ENCODE assay signal across 13 mouse cellular contexts in genomic region chr8:54002948-54003347, GRCm38 (mm10).
"Had no signal": no experiment of that assay in that cellular context is flagged by ENCODE, and none has a peak within 500 bp of the region (broad histone marks: within the 10 kb centered on the region; RNA-seq: fewer than 3 reads in every experiment).

No protein-coding gene starts in this region.

- H3K9me3 ChIP-seq: intestine, embryonic 15.5 days; limb, embryonic 13.5 days; liver, embryonic 13.5 days; midbrain, embryonic 13.5 days had no signal

- H3K4me3 ChIP-seq: intestine, embryonic 15.5 days; limb, embryonic 13.5 days; liver, embryonic 13.5 days; midbrain, embryonic 13.5 days had no signal

- H3K27ac ChIP-seq: intestine, embryonic 15.5 days; kidney, postnatal 0 days; limb, embryonic 13.5 days; liver, embryonic 13.5 days; midbrain, embryonic 13.5 days had no signal

- H3K27me3 ChIP-seq: intestine, embryonic 15.5 days; limb, embryonic 13.5 days; liver, embryonic 13.5 days; midbrain, embryonic 13.5 days had no signal

- H3K9ac ChIP-seq: intestine, embryonic 15.5 days; limb, embryonic 13.5 days; liver, embryonic 13.5 days; midbrain, embryonic 13.5 days had no signal

- H3K4me1 ChIP-seq: intestine, embryonic 15.5 days; limb, embryonic 13.5 days; liver, embryonic 13.5 days; midbrain, embryonic 13.5 days had no signal

- H3K36me3 ChIP-seq: intestine, embryonic 15.5 days; limb, embryonic 13.5 days; liver, embryonic 13.5 days; midbrain, embryonic 13.5 days had no signal

- DNase-seq: kidney, adult 11 months; left cerebral cortex, postnatal 4 days; liver, embryonic 13.5 days; lung, adult 2 months; lung, postnatal 14 days; lung, postnatal 4 days; thymus, adult 18-20 months; thymus, postnatal 36 days had no signal

- ATAC-seq: intestine, embryonic 15.5 days; midbrain, embryonic 13.5 days; midbrain, embryonic 16.5 days had no signal

- H3K4me2 ChIP-seq: intestine, embryonic 15.5 days; limb, embryonic 13.5 days; liver, embryonic 13.5 days; midbrain, embryonic 13.5 days had no signal
